Mouse (Mus musculus) midbrain, embryonic 11.5 days (tissue): Measurements from ENCODE around the gene Phf21b. TPM values are rescaled to one million over a fixed set of nuclear protein-coding genes. Genes with fewer than 3 reads are reported as not detected.

Source experiments
- ATAC-seq: fragments of 200-750 bp; cut with Nextera tagmentation; 2 replicates; pipeline ENCODE4 v1.8.0; 2017; ENCODE audit warnings: moderate TSS enrichment, moderate library complexity; ENCODE audit not compliant: low FRiP score
- DNase-seq: peaks from one replicate; pipeline ENCODE4 v3.0.0; 2015; ENCODE audit warnings: low spot score; ENCODE audit errors: missing footprints
- H3K27ac ChIP-seq: fragments of 300-500 bp; sonication (generic); 2 replicates; pipeline ENCODE4 v1.5.1; 2014; ENCODE audit warnings: low read depth, low read length
- H3K27me3 ChIP-seq: fragments of 300-500 bp; sonication (generic); 2 replicates; pipeline ENCODE4 v1.6.1; 2014; ENCODE audit warnings: mild to moderate bottlenecking, low read length, moderate library complexity, mixed read lengths; ENCODE audit not compliant: control insufficient read depth, insufficient read depth
- H3K36me3 ChIP-seq: fragments of 300-500 bp; sonication (generic); 2 replicates; pipeline ENCODE4 v1.6.1; 2014; ENCODE audit warnings: mild to moderate bottlenecking, low read length, moderate library complexity, mixed read lengths; ENCODE audit not compliant: control insufficient read depth, insufficient read depth
- H3K4me1 ChIP-seq: fragments of 300-500 bp; sonication (generic); 2 replicates; pipeline ENCODE4 v1.6.1; 2014; ENCODE audit warnings: low read length; ENCODE audit not compliant: control insufficient read depth, insufficient read depth
- H3K4me2 ChIP-seq: fragments of 300-500 bp; sonication (generic); 2 replicates; pipeline ENCODE4 v1.6.1; 2014; ENCODE audit warnings: mild to moderate bottlenecking, moderate library complexity
- H3K4me3 ChIP-seq: fragments of 300-500 bp; sonication (generic); 2 replicates; pipeline ENCODE4 v1.5.1; 2014; ENCODE audit warnings: low read depth, low read length
- H3K9ac ChIP-seq: fragments of 300-500 bp; sonication (generic); 2 replicates; pipeline ENCODE4 v1.6.1; 2014; ENCODE audit warnings: low read length
- H3K9me3 ChIP-seq: fragments of 300-500 bp; sonication (generic); 2 replicates; pipeline ENCODE4 v1.6.1; 2016; ENCODE audit warnings: low read length; ENCODE audit not compliant: control insufficient read depth
- WGBS: fragments of 180-500 bp; shearing (Covaris S2); extraction: QIAGEN DNeasy Blood & Tissue Kit; methylation state at CpG from one replicate; pipeline ENCODE4 v1.1.7; 2014; 5-methylcytosine and 5-hydroxymethylcytosine counted together
- polyA plus RNA-seq: library from polyadenylated mRNA; unstranded; fragments of >200 nt; fragmentation: Nextera tagmentation; extraction: Ambion mirVana; gene quantifications from 2 replicates; pipeline ENCODE4 v1.2.1, GENCODE M21; 2014

Gene Phf21b
- polyA plus RNA-seq, 1 experiment from 2014 or later: 26.8 TPM

DNA sequence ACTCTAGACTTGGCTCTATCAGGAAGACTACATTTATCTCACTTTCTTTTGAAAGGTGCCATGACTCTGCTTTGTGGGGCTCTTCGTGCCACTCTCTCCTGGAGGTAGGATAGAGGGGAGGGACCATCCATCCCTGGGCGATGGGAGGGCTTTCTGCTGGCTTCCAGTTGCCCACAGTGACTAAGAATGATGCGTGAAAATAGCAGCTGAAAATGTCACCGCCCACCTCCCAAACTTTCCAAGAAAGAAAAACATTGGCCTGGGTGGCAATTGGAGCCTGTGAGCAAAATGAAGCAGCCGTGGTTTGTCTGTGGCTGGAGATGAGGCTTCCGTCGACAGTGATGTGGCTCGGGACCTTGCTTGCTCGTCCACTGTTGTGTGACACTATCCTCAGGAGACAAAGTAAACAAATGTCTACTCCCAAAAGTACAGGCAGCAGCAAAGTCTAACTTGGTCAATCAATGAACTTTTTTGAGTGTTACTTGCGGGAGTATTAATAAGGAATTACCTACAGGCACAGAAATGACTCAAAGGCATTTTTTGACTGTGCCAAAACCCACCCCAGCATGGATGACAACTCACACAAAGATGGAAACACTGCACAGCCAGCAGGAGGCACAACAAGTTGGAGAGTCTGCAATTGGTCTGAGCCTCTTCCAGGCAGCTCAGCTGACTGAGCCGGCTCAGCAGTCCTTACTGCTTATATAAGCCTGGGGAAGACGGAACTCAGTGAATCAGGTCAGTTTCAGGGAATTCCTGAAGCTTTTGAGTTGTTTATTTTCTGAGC lies 21.4 kb upstream of the Phf21b start:
- 88% methylated on average over 12 of the region's 12 CpGs for WGBS
- ATAC-seq (no peak), DNase-seq (no peak)
- H3K27me3 ChIP-seq: no peaks in the 10 kb centered on the region
- H3K36me3 ChIP-seq: no peaks in the 10 kb centered on the region
- no peak overlapping the region for H3K27ac ChIP-seq
- no peak overlapping the region for H3K4me2 ChIP-seq
- no peaks in the 10 kb centered on the region for H3K4me1 ChIP-seq
- no peak overlapping the region for H3K4me3 ChIP-seq
- H3K9me3 ChIP-seq: no peaks in the 10 kb centered on the region
- no peak overlapping the region for H3K9ac ChIP-seq

DNA sequence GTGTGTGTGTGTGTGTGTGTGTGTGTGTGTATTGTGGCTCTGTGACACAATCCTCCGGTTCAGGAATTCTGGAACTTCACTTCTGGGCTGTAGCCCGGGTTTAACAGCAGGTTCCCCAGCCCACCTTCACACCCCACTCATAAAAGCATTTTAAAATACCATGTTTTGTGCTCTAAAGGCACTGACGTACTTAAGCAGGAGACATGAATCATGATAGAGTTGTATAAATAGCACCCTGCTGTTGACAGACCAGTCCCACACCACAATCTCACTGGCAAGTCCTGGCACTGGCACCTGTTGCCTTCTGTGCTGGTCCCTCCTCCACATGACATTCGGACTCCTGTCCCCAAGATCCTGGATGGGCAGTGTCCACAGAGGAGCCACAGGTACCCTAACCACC lies 18.0 kb upstream of the Phf21b start:
- Histone ChIP-seq H3K27me3 (no peaks in the 10 kb centered on the region), H3K27ac (no peak overlapping the region), H3K4me2 (no peak overlapping the region), H3K36me3 (no peaks in the 10 kb centered on the region), H3K9ac (no peak overlapping the region), H3K4me3 (no peak overlapping the region), H3K4me1 (no peaks in the 10 kb centered on the region), H3K9me3 (no peaks in the 10 kb centered on the region)
- DNase-seq: no peak
- no peak for ATAC-seq
- WGBS: 85% methylated on average over 4 of the region's 4 CpGs

DNA sequence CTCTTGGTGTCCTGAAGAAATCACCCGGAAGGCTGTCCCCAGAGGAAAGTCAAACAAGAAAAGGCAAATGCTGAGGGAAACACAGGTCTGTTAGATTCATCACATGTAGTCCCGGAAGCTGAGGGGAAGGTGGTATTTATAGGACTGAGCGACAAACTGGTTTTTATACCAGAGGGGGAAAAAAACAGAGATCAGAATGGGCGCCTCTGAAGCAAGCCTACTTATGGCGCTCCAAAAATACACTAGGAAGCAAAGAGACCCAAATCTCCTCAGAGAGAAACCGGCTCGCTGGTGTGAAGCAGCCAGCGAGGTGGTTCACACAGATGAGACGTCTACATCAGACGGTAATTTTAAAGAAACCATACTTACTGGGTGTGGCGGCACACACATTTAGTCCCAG lies 17.2 kb upstream of the Phf21b start:
- no peak overlapping the region for H3K27ac ChIP-seq
- no peak for ATAC-seq
- DNase-seq: no peak
- H3K4me2 ChIP-seq: no peak overlapping the region
- H3K4me1 ChIP-seq: no peaks in the 10 kb centered on the region
- WGBS: 87% methylated on average over 11 of the region's 11 CpGs
- H3K9ac ChIP-seq: no peak overlapping the region
- no peaks in the 10 kb centered on the region for H3K9me3 ChIP-seq
- no peaks in the 10 kb centered on the region for H3K36me3 ChIP-seq
- H3K27me3 ChIP-seq: no peaks in the 10 kb centered on the region
- no peak overlapping the region for H3K4me3 ChIP-seq

DNA sequence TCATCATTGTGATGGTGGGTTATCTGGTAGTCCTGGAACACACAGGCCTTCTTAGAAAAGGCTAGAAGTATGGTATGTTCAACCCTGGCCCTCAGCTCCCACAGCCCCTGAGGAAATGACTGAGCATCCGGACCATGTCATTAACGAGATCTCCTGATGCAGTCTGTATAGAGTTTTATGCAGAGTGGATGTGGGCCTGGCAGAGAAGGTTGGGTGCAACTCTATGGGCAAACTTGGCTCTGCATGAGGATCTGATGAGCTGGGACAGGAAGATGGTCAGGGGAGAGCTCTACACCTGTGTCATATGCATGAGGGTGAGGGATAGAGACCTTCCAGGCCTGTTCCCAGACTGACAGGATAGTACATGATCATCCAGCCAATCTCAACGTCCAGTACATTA lies 16.0 kb upstream of the Phf21b start:
- H3K4me3 ChIP-seq: no peak overlapping the region
- H3K27me3 ChIP-seq: no peaks in the 10 kb centered on the region
- ATAC-seq (no peak), DNase-seq (no peak)
- H3K4me2 ChIP-seq: no peak overlapping the region
- H3K4me1 ChIP-seq: no peaks in the 10 kb centered on the region
- no peaks in the 10 kb centered on the region for H3K9me3 ChIP-seq
- no peaks in the 10 kb centered on the region for H3K36me3 ChIP-seq
- H3K9ac ChIP-seq: no peak overlapping the region
- no peak overlapping the region for H3K27ac ChIP-seq
- 86% methylated on average over 3 of the region's 3 CpGs for WGBS

DNA sequence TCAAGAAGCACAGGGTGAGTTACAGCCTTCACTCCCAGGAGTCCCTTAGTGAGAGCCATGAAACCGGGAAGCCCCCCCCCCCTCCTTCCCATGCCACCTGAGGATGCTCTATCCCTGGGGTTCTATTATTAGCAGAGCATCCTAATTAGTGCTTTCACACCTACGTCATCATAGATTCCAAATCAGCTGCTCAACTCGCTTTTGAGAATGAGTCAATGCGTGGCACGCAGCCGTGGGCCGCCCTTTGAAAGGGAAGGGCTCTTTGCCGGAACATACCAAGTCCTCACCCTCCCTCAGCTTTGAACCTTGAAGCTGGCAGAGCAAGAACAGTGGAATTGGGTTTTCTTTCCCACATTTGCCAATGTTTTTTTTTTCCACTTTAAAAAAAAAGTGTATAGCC lies 6.1 kb upstream of the Phf21b start:
- no peak for DNase-seq
- WGBS: 93% methylated on average over 8 of the region's 8 CpGs
- Histone ChIP-seq H3K9me3 (no peaks in the 10 kb centered on the region), H3K27ac (no peak overlapping the region), H3K36me3 (no peaks in the 10 kb centered on the region), H3K4me2 (no peak overlapping the region), H3K9ac (no peak overlapping the region), H3K4me1 (peaks cover 3% of the 10 kb centered on the region; the same call in 1 of the 2 replicates), H3K4me3 (no peak overlapping the region), H3K27me3 (no peaks in the 10 kb centered on the region)
- ATAC-seq: no peak

DNA sequence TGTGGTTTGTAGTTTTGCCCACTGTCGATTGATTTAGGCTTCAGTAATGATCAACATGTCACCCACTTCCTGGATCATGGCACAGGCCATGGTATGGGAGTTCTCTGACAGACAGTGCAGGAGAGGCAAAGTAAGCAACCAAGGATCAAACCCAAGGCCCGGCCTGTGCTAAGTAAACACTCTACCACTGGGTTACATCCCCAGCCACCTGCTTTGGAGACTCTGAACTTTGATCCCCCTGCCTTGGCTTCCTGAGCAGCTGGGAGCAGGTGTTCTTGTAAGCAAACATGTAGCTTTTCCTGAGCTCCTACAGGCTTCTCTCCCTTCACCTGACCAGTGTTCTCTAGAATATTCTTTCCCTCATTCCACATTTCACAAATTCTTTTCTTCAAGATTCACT lies 1.8 kb upstream of the Phf21b start:
- Histone ChIP-seq H3K36me3 (no peaks in the 10 kb centered on the region), H3K27me3 (no peaks in the 10 kb centered on the region), H3K4me1 (peaks cover 8% of the 10 kb centered on the region), H3K4me3 (no peak overlapping the region), H3K27ac (no peak overlapping the region), H3K9ac (no peak overlapping the region), H3K4me2 (no peak overlapping the region), H3K9me3 (no peaks in the 10 kb centered on the region)
- ATAC-seq (no peak), DNase-seq (no peak)
- WGBS: 90% methylated on average over 2 of the region's 2 CpGs

DNA sequence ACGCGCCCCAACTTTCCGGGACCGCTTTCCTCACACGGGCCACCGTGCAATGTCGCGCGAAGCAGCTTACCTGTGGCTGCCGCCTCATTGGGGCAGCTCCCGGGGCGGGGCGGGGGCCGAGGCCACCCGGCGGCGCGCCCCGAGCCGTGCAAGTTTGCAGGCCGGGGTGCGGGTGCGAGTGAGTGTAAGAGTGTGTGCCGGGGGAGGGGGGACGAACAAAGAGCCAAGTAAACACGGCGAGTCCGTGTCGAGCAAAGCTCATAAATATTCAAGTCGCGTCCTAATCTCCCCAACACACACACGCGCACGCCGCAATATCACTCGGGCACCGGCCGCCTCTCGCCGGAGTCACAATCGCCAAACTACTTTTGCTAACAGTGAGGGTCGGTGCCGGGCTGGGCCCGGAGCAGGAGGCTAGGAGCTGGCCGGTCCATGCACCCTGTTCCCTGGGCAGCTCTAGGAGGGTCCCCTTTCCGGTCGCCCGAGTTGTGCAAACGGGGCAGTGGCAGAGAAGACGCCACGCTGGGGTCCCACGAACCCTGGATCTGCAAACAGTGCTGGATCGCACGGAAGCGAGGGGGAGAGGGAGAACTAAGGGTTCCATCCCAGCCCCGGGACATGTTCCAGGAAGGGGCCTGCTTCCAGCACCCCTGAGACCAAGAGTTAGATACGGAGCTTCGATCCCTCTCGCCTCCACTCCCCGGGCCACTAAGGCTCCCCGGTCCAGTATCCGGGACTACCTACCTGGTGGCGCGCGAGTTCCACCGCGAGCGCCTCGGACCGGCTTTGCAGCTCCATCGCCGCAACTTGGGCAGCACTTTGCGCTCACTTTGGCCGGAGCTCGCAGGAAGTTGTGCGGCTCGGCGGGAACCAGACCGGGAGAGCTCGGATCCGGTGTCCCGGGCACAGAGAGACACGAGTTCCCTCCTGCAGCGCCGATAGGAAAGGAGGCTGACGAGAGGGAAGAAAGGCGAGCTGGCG lies 638 bp downstream of the Phf21b start:
- Histone ChIP-seq H3K9ac (peak overlapping the region; percentile 97), H3K4me3 (peak overlapping the region; percentile 80), H3K27ac (peak overlapping the region; percentile 98), H3K4me1 (peaks cover 29% of the 10 kb centered on the region), H3K36me3 (no peaks in the 10 kb centered on the region), H3K4me2 (peak overlapping the region; percentile 74), H3K27me3 (no peaks in the 10 kb centered on the region), H3K9me3 (no peaks in the 10 kb centered on the region)
- DNase-seq (peak; percentile 97), ATAC-seq (peak; percentile 65)
- under 1% methylated on average over 87 of the region's 88 CpGs for WGBS

DNA sequence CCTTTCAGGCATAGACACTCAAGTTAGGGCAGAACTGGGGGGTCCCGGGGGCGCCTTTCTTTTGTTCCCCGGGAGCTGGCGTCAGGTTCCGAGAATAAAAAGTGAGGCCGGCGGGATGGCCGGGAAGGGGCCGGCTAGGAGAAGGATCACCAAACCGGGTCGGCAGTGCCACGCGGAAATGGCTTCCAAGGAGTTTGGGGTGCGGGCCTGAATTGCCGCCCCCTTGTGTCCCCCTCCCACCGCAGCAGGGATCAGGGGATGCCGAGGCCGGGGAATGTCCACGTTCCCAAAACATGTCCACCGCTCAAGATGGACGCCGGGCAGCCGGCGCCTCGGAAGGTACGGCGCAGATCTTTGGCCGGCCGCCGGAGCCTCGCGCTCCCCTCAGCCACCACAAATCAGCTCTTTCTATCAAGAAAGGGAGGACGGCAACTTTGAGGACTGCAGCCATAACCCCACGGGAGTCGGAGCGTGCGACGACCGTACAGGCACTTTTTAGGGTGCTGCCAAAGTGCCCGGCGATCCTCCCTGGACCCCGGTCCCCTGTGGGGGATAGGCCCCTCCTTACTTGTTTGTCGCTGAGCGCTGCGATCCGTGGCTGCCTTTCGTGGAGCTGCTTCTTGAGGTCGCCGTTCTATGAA lies 1.6 kb downstream of the Phf21b start:
- H3K4me1 ChIP-seq: peaks cover 31% of the 10 kb centered on the region
- no peaks in the 10 kb centered on the region for H3K9me3 ChIP-seq
- peak overlapping the region; percentile 80 for H3K4me3 ChIP-seq
- peak overlapping the region; percentile 74 for H3K4me2 ChIP-seq
- H3K27me3 ChIP-seq: no peaks in the 10 kb centered on the region
- DNase-seq: peak; percentile 97
- H3K27ac ChIP-seq: peak overlapping the region; percentile 98
- no peak; the same call in 1 of the 2 replicates for ATAC-seq
- H3K9ac ChIP-seq: peak overlapping the region; percentile 97
- H3K36me3 ChIP-seq: no peaks in the 10 kb centered on the region
- 0% methylated on average over 49 of the region's 49 CpGs for WGBS
